Mouse (Mus musculus) spleen, postnatal 10 days (tissue): Measurements from ENCODE around the gene Arhgap23.

Source experiments
- DNase-seq, 2 experiments: peaks; one replicate each; pipeline ENCODE4 v3.0.0; 2021 to 2022; ENCODE audit warnings: low spot score in 2 of 2

The Arhgap23 gene

GRCm38 (mm10) chr11:97547957-97548706 lies 132.8 kb downstream of the Arhgap23 start:
- no peak for DNase-seq

GRCm38 (mm10) chr11:97548757-97549156 lies 133.4 kb downstream of the Arhgap23 start:
- no peak for DNase-seq
